Comparison of ENCODE assay signal across 8 mouse cellular contexts in genomic region chr7:25626509-25627430, GRCm38 (mm10). TPM values are rescaled to one million over a fixed set of nuclear protein-coding genes. Genes with fewer than 3 reads are reported as not detected.
DNase-seq lines count a peak whose midpoint lies in the region; ATAC-seq and TF ChIP-seq lines count a peak whose summit lies in the region.

Gene B3gnt8, plus strand, starts transcription at chr7:25626654.

- peak within 1 kb of the TSS; percentile 85 for H3K9ac ChIP-seq in stomach, embryonic 16.5 days (ENCODE audit: low read length)

- no peaks in the 10 kb centered on the region for H3K9me3 ChIP-seq in stomach, embryonic 16.5 days (replicated peaks; ENCODE audit: control insufficient read depth, low read length)

- WGBS in kidney, adult 2 months = 20% methylated on average over 29 of the region's 29 CpGs
- 9% methylated on average over 29 of the region's 29 CpGs for WGBS in stomach, embryonic 16.5 days

- no peaks in the 10 kb centered on the region for H3K4me1 ChIP-seq in kidney, adult 2 months (ENCODE audit: control insufficient read depth, insufficient read depth, low read length)
- H3K4me1 ChIP-seq in stomach, embryonic 16.5 days (ENCODE audit: control insufficient read depth, insufficient read depth, low read length) = peaks cover 16% of the 10 kb centered on the region

- no peak within 1 kb of the TSS for H3K27ac ChIP-seq in kidney, adult 2 months (ENCODE audit: insufficient read depth, low read depth, low read length)
- peak within 1 kb of the TSS; percentile 85 for H3K27ac ChIP-seq in stomach, embryonic 16.5 days (ENCODE audit: low read length)

- H3K27me3 ChIP-seq in kidney, adult 2 months (replicated peaks; ENCODE audit: control insufficient read depth, insufficient read depth, low read length) = no peaks in the 10 kb centered on the region
- H3K27me3 ChIP-seq in stomach, embryonic 16.5 days (ENCODE audit: control insufficient read depth, insufficient read depth, low read length) = no peaks in the 10 kb centered on the region

- H3K4me2 ChIP-seq in stomach, embryonic 16.5 days (ENCODE audit: low read depth, low read length) = peak within 1 kb of the TSS; percentile 81

- no peaks in the 10 kb centered on the region for H3K36me3 ChIP-seq in kidney, adult 2 months (ENCODE audit: control insufficient read depth, insufficient read depth, low read length)
- no peaks in the 10 kb centered on the region; the same call in 1 of the 2 replicates for H3K36me3 ChIP-seq in stomach, embryonic 16.5 days (ENCODE audit: control insufficient read depth, insufficient read depth, low read length)

- peak within 1 kb of the TSS; percentile 53 for H3K4me3 ChIP-seq in kidney, adult 2 months (ENCODE audit: insufficient read depth, low read depth, low read length)
- H3K4me3 ChIP-seq in stomach, embryonic 16.5 days (replicated peaks; ENCODE audit: low read length) = peak within 1 kb of the TSS; percentile 58

- peak; percentile 48 to 72 for DNase-seq in adrenal gland, adult (ENCODE audit: inconsistent age in 2 of 2, low spot score in 1 of 2)
- DNase-seq in adrenal gland, adult 8-10 months = no peak
- peak; percentile 7 for DNase-seq in cerebellum, adult 8-10 months
- DNase-seq in heart, adult 18-20 months = peak; percentile 83 to 90
- peak; percentile 48 for DNase-seq in kidney, adult 2 months
- DNase-seq in lung, postnatal 10 days = peak; percentile 70
- no peak for DNase-seq in right cerebral cortex, postnatal 14 days

- ATAC-seq in stomach, embryonic 16.5 days (ENCODE audit: insufficient read depth, low FRiP score) = peak; percentile 63; the same call in 1 of the 2 replicates

- no peak for TF ChIP-seq CTCF in kidney, adult 2 months (conservative IDR thresholded peaks at IDR 0.05; ENCODE audit: insufficient read depth, insufficient read length, low read depth, low read length)

- no peak for TF ChIP-seq POLR2A in kidney, adult 2 months (IDR thresholded peaks at IDR 0.05; ENCODE audit: low read depth, low read length)

RNA-seq across cellular contexts. Expression of gene B3gnt8, which starts in this region (rescaled TPM):
- total RNA-seq in adrenal gland, adult 8-10 months (2022) = 1 to 10 TPM; 3.8 to 7.0 (median 4.5) TPM
- 1 to 10 TPM; 3.4 to 4.4 TPM for total RNA-seq in heart, adult 18-20 months (2021)
- polyA plus RNA-seq in kidney, adult 2 months (2012; rRNA removed) = 9.6 and 10.6 TPM in 2 replicates
- 12.2 and 13.6 TPM in 2 replicates for polyA plus RNA-seq in stomach, embryonic 16.5 days (2015; fragmentation: Nextera tagmentation; extraction: Ambion mirVana)

Comparison
In these comparisons a context has a peak if more than half of its experiments do, and no peak if none do; other contexts are left out.
1. DNase-seq: peak in adrenal gland, adult (2 of 2), cerebellum, adult 8-10 months (single experiment), heart, adult 18-20 months (2 of 2), kidney, adult 2 months (single experiment) and lung, postnatal 10 days (single experiment); none in adrenal gland, adult 8-10 months (single experiment) and right cerebral cortex, postnatal 14 days (single experiment).